9 mouse cellular contexts compared by ENCODE assay signal in the genomic region with DNA sequence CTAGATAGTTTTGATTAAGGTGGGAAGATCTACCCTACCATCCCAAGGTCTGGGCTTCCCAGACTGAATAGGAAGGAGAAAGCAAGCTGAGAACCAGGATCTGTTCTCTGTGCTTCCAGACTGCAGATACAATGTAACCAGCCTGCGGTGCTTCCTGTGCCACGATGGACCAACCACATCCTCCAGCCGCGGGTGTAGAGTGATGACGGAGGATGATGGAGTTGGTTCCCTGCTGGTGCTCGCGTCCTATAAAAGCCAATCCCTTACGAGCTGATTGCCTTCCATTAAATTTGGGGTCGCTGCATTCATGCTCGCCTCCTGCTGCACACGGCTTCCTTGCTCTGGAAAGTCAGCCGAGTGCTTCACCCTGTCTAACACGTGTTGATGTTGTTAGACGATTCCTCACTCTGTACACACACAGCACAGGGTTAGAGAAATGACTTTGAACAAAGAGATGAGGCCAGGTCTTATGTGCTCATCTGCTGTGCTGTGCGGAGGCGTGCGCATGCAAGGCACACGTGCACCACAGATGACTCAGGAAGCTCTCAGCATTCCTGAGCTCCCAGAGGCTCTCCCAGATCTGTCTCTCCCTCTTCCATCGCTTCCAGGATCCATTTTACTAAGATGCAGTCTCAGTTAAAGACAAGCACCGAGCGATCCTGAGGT. TPM values are rescaled to one million over a fixed set of nuclear protein-coding genes. Genes with fewer than 3 reads are reported as not detected.
DNase-seq lines count a peak whose midpoint lies in the region; ATAC-seq lines count a peak whose summit lies in the region.
"Had no signal": no experiment of that assay in that cellular context is flagged by ENCODE, and none has a peak within 500 bp of the region (broad histone marks: within the 10 kb centered on the region; RNA-seq: fewer than 3 reads in every experiment).

No protein-coding gene starts in this region.

- intact Hi-C loops in gastrocnemius, postnatal 14 days (cut with DNase I; ENCODE audit: low total_unique reads), result no loop called here

- no peak for ATAC-seq in heart, embryonic 11.5 days (replicated peaks; ENCODE audit: insufficient number of reproducible peaks, low FRiP score, low TSS enrichment)
- ATAC-seq in erythroid progenitor cell, adult 5-6 weeks (replicated peaks; ENCODE audit: low FRiP score, poor library complexity, severe bottlenecking), result no peak
- ATAC-seq in forebrain, embryonic 12.5 days (ENCODE audit: low FRiP score), result no peak

- H3K4me3 ChIP-seq in heart, embryonic 11.5 days (ENCODE audit: low read depth, low read length), result no peak overlapping the region
- H3K4me3 ChIP-seq in megakaryocyte, embryonic 14.5 days (replicated peaks), result peak overlapping the region; percentile 1
- H3K4me3 ChIP-seq in forebrain, embryonic 12.5 days (replicated peaks), result no peak overlapping the region

- WGBS in heart, embryonic 11.5 days (ENCODE audit: insufficient replicate concordance), result 56% methylated on average over 21 of the region's 21 CpGs
- 77% methylated on average over 21 of the region's 21 CpGs for whole genome bisulfite sequencing in forebrain, embryonic 12.5 days

- H3K4me1 ChIP-seq in heart, embryonic 11.5 days (ENCODE audit: control insufficient read depth, insufficient read depth, low read length), result peaks cover 6% of the 10 kb centered on the region; the same call in 1 of the 2 replicates
- peaks cover 24% of the 10 kb centered on the region for H3K4me1 ChIP-seq in megakaryocyte, embryonic 14.5 days
- H3K4me1 ChIP-seq in forebrain, embryonic 12.5 days, result no peaks in the 10 kb centered on the region; the same call in 1 of the 2 replicates

- H3K27ac ChIP-seq in heart, embryonic 11.5 days (ENCODE audit: low read depth, low read length), result no peak overlapping the region
- no peak overlapping the region for H3K27ac ChIP-seq in forebrain, embryonic 12.5 days

- no peak overlapping the region for H3K4me2 ChIP-seq in heart, embryonic 11.5 days
- no peak overlapping the region for H3K4me2 ChIP-seq in forebrain, embryonic 12.5 days

- H3K9ac ChIP-seq in heart, embryonic 11.5 days (ENCODE audit: low read depth, low read length), result no peak overlapping the region; the same call in 1 of the 2 replicates
- no peak overlapping the region for H3K9ac ChIP-seq in forebrain, embryonic 12.5 days

- H3K36me3 ChIP-seq in heart, embryonic 11.5 days (ENCODE audit: control insufficient read depth, insufficient read depth, low read length), result peaks cover 5% of the 10 kb centered on the region; the same call in 1 of the 2 replicates
- peaks cover 53% of the 10 kb centered on the region for H3K36me3 ChIP-seq in megakaryocyte, embryonic 14.5 days (replicated peaks; ENCODE audit: low read length)
- H3K36me3 ChIP-seq in forebrain, embryonic 12.5 days (replicated peaks), result 0 out of 2 replicates have a peak, but pooled peaks cover 3% of the 10 kb centered on the region
- H3K36me3 ChIP-seq: G1E had no signal

- H3K27me3 ChIP-seq in heart, embryonic 11.5 days (ENCODE audit: control insufficient read depth, insufficient read depth, low read length), result no peaks in the 10 kb centered on the region
- peaks cover 1% of the 10 kb centered on the region for H3K27me3 ChIP-seq in megakaryocyte, embryonic 14.5 days (replicated peaks)
- H3K27me3 ChIP-seq in forebrain, embryonic 12.5 days, result no peaks in the 10 kb centered on the region

- DNase-seq in heart, adult 8-10 months (ENCODE audit: low spot score), result peak; percentile 24
- peak; percentile 44 for DNase-seq in T-cell, adult 2 months (ENCODE audit: low spot score)
- DNase-seq in gastrocnemius, postnatal 14 days, result peak; percentile 50
- DNase-seq in cerebellum, adult 18-20 months, result no peak

- no peaks in the 10 kb centered on the region for H3K9me3 ChIP-seq in heart, embryonic 11.5 days (replicated peaks; ENCODE audit: control insufficient read depth, low read length)
- no peaks in the 10 kb centered on the region for H3K9me3 ChIP-seq in megakaryocyte, embryonic 14.5 days
- no peaks in the 10 kb centered on the region for H3K9me3 ChIP-seq in forebrain, embryonic 12.5 days
- H3K9me3 ChIP-seq: G1E had no signal

RNA-seq across cellular contexts. Expression of a gene that starts 42.6 kb away (rescaled TPM):
- 10 to 100 TPM; 14.2 to 19.0 (median 14.4) TPM for total RNA-seq in heart, adult 8-10 months (2022)
- polyA plus RNA-seq in heart, embryonic 11.5 days (2014; fragmentation: Nextera tagmentation; extraction: Ambion mirVana), result 4.9 and 5.8 TPM in 2 replicates
- total RNA-seq in gastrocnemius, postnatal 14 days (2021), result 10 to 100 TPM; 10.9 to 12.0 TPM
- 0.46 TPM in 1 of 2 replicates, not detected in the other for polyA plus RNA-seq in megakaryocyte, embryonic 14.5 days (2012; ENCODE audit: insufficient read depth, low replicate concordance)
- 25.2 and 31.0 TPM in 2 replicates for total RNA-seq in erythroid progenitor cell, adult 5-6 weeks (2015; ENCODE audit: low replicate concordance)
- total RNA-seq in erythroid progenitor cell, adult 5-6 weeks (2017; ENCODE audit: low replicate concordance), result 27.2 and 29.7 TPM in 2 replicates
- 7.3 and 8.0 TPM in 2 replicates for polyA plus RNA-seq in forebrain, embryonic 12.5 days (2016; fragmentation: Nextera tagmentation; extraction: Ambion mirVana)

Comparison
In these comparisons a context has a peak if more than half of its experiments do, and no peak if none do; other contexts are left out.
1. DNase-seq: peak in heart, adult 8-10 months (single experiment), T-cell, adult 2 months (single experiment) and gastrocnemius, postnatal 14 days (single experiment); none in cerebellum, adult 18-20 months (0 of 2).